Mouse (Mus musculus) forebrain, embryonic 16.5 days (tissue): ENCODE measurements at regions not wholly inside any gene's neighbourhood (a gene's known extent, or its start where the extent isn't known, plus 50 kb on each side); places are given as distances from the start of the nearest gene placed in this dataset.

ENCODE experiments used
- ATAC-seq: fragments of 200-750 bp; cut with Nextera tagmentation; 2 replicates; pipeline ENCODE4 v1.8.0; 2017; ENCODE audit warnings: mild to moderate bottlenecking, moderate library complexity
- H3K27ac ChIP-seq: fragments of 300-500 bp; sonication (generic); 2 replicates; pipeline ENCODE4 v1.5.1; 2014; ENCODE audit warnings: low read length, control low read depth
- H3K27me3 ChIP-seq: fragments of 300-500 bp; sonication (generic); replicated peaks from 2 replicates; pipeline ENCODE4 v1.6.1; 2014; ENCODE audit warnings: low read length; ENCODE audit not compliant: control insufficient read depth, insufficient read depth
- H3K36me3 ChIP-seq: fragments of 300-500 bp; sonication (generic); 2 replicates; pipeline ENCODE4 v1.6.1; 2014; ENCODE audit not compliant: control insufficient read depth, insufficient read depth
- H3K4me1 ChIP-seq: fragments of 300-500 bp; sonication (generic); replicated peaks from 2 replicates; pipeline ENCODE4 v1.6.1; 2014; ENCODE audit warnings: low read length; ENCODE audit not compliant: control insufficient read depth, insufficient read depth
- H3K4me2 ChIP-seq: fragments of 300-500 bp; sonication (generic); 2 replicates; pipeline ENCODE4 v1.6.1; 2014; ENCODE audit warnings: mild to moderate bottlenecking, low read length, control low read depth
- H3K4me3 ChIP-seq: fragments of 300-500 bp; sonication (generic); replicated peaks from 2 replicates; pipeline ENCODE4 v1.5.1; 2014; ENCODE audit warnings: mild to moderate bottlenecking, low read length, control low read depth
- H3K9ac ChIP-seq: fragments of 300-500 bp; sonication (generic); replicated peaks from 2 replicates; pipeline ENCODE4 v1.6.1; 2014; ENCODE audit warnings: low read depth, low read length, control low read depth
- H3K9me3 ChIP-seq: fragments of 300-500 bp; sonication (generic); 2 replicates; pipeline ENCODE4 v1.6.1; 2016; ENCODE audit warnings: low read length; ENCODE audit not compliant: control insufficient read depth
- WGBS: fragments of 180-500 bp; shearing (Covaris S2); extraction: QIAGEN DNeasy Blood & Tissue Kit; methylation state at CpG from one replicate; pipeline ENCODE4 v1.1.7; 2014; 5-methylcytosine and 5-hydroxymethylcytosine counted together

DNA sequence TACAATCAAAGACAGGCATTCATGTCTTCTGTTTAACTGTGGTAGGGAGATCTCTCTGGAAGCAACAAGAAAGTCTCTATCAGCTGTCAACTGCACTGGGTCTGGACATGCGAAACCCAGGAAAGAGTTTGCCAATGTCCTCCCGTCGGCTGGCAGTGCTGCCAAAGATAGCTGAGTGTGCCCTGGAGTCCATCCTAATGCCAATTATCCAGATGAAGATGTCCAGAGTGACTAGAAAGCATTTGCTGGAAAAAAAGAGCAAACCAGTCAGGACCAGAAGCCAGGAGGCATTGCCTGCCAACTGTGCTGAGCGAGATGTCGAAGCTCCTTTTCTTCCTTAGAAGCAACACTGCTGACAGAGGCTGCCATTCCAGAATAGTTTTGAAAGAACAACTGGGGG lies 167.6 kb upstream of the Hs3st3a1 start:
- H3K9me3 ChIP-seq: no peaks in the 10 kb centered on the region
- H3K36me3 ChIP-seq: no peaks in the 10 kb centered on the region
- no peak overlapping the region for H3K27ac ChIP-seq
- ATAC-seq: no peak
- H3K27me3 ChIP-seq: no peaks in the 10 kb centered on the region
- H3K4me1 ChIP-seq: no peaks in the 10 kb centered on the region
- H3K4me3 ChIP-seq: no peak overlapping the region
- H3K9ac ChIP-seq: no peak overlapping the region
- no peak overlapping the region for H3K4me2 ChIP-seq
- WGBS: 67% methylated on average over 5 of the region's 5 CpGs

DNA sequence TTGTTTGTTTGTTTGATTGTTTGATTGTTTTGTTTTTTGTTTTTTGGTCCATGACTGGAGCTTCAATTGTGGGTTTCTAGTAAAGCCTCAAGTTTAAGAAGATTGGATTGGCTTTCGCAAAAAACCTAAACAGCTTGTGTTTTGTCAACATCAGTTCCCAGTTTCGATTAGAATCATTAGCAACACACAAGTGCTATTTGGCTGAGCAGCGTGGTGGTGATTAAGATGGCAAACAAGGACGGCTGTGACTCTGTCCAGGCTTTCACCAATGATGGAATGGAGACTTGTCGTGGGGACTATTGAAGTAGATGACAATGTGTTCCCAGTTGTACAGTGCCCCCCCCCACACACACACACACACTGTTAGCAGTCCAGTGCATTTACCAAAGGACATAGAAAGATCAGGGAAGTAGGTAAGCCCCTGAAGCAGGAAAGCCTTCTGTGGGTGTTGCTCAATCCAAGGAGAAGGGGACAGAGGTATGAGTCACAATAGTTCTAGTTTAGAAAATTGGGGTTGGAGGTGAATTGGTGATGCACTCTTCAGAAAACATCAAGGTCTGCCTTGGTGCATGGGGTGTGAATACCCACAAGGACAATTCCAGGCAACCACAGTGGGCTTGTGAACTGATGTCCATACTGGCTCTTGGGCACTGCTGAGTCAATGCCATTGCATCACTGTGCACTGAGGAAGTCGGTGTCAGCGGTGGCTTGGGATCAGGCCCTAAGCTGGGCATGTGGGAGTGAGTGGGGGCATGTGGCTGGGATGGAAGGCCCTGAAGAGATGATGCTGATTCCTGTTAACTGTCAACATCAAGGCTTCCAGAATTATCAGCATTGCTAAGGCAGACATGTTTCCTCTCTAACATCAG lies 174.5 kb upstream of the Cox10 start:
- Histone ChIP-seq H3K27me3 (peaks cover 4% of the 10 kb centered on the region; the same call in 1 of the 2 replicates), H3K27ac (no peak overlapping the region), H3K36me3 (no peaks in the 10 kb centered on the region), H3K9ac (no peak overlapping the region), H3K4me3 (no peak overlapping the region), H3K4me2 (no peak overlapping the region), H3K4me1 (no peaks in the 10 kb centered on the region), H3K9me3 (no peaks in the 10 kb centered on the region)
- 55% methylated on average over 7 of the region's 7 CpGs for WGBS
- ATAC-seq: no peak

DNA sequence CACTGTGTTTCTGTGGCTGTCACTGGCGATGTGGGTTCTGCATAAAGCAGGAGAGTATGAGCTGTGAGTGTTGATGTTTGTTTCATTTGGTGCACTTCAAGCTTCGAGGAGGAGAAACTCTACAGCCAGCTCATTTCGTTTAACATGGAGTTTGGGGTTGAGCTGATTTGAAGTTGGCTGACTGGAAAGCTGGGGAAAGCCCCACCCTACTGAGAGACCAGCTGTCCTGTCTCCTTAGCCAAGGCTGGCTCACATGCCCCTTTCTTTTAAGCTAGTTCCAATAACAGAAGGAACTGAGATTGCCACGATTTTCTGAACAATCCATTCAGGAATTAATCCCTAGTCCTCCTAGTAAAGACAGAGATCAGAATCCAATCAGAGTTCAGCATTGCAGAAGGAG lies 157.6 kb upstream of the Cox10 start:
- WGBS: 66% methylated on average over 4 of the region's 4 CpGs

DNA sequence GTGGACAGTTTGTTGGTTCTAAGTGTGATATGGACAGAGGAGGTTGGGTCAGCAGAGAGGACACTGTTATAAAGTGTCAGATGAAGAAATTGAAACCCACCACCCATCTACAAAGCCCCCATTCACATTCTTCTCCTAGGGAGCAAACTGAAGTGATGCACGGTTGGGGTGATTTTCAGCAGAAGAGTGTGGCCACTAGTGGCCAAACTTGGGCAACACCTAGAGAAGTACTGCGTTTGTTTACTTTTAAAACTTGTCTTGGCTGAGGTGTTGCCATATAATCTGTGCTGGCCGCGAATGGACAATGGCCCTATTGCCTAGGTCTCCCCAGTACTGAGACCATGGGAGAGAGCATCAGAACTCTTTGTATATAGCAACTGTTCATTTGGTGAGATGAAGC lies 150.8 kb upstream of the Cox10 start:
- Histone ChIP-seq H3K4me2 (no peak overlapping the region), H3K27ac (no peak overlapping the region), H3K9me3 (no peaks in the 10 kb centered on the region), H3K27me3 (no peaks in the 10 kb centered on the region), H3K9ac (no peak overlapping the region), H3K4me1 (no peaks in the 10 kb centered on the region), H3K36me3 (no peaks in the 10 kb centered on the region), H3K4me3 (no peak overlapping the region)
- ATAC-seq: no peak
- 80% methylated on average over 4 of the region's 4 CpGs for WGBS

More for the DNA sequence above, 157.6 kb upstream of the Cox10 start:
- Histone ChIP-seq H3K9me3 (no peaks in the 10 kb centered on the region), H3K36me3 (no peaks in the 10 kb centered on the region), H3K4me2 (no peak overlapping the region), H3K4me1 (no peaks in the 10 kb centered on the region), H3K4me3 (no peak overlapping the region), H3K27ac (no peak overlapping the region), H3K27me3 (no peaks in the 10 kb centered on the region), H3K9ac (no peak overlapping the region)
- ATAC-seq: no peak

DNA sequence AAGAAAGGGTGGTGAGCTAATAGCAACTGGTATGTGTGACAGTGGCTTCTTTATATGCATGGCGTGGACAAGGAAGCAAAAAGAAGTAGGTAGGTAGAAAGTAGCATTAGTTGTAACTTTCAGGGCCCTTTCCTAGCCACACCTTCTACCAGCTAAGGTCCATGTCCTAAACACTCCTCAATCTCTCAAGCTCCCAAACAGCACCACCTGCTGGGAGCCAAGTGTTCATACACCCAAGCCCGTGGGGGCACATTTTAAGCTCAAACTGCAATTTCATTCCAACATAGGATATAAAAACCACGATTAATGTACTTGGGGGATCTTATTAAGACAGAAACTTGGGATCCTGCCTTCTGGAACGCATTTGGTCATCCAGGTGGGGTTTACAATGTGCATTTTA lies 141.6 kb upstream of the Cox10 start:
- no peak overlapping the region for H3K27ac ChIP-seq
- no peak overlapping the region for H3K9ac ChIP-seq
- no peaks in the 10 kb centered on the region for H3K9me3 ChIP-seq
- no peaks in the 10 kb centered on the region for H3K36me3 ChIP-seq
- 94% methylated on average over 4 of the region's 4 CpGs for WGBS
- H3K4me3 ChIP-seq: no peak overlapping the region
- no peaks in the 10 kb centered on the region for H3K4me1 ChIP-seq
- H3K4me2 ChIP-seq: no peak overlapping the region
- no peak for ATAC-seq
- H3K27me3 ChIP-seq: no peaks in the 10 kb centered on the region

DNA sequence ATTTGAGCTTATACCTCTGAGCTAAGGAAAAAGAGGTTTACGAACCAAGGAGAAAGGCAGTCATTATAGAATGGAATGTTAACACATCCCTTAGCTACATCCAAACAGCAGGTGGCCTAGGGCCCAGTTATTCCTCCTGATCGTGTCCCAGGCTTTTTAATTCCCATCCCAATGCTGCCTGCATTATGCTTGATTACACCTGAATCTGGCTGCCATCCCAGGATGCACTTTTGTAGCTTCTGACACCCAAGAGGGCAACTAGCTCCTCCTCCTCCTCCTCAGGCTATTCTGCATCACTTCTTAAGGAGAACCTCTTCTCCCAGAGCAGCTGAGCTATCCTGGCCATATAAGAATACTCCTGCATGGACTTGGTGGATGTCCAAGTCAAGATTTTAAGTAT lies 137.9 kb upstream of the Cox10 start:
- ATAC-seq: no peak
- H3K4me2 ChIP-seq: no peak overlapping the region
- H3K9me3 ChIP-seq: no peaks in the 10 kb centered on the region
- H3K9ac ChIP-seq: no peak overlapping the region
- no peaks in the 10 kb centered on the region for H3K4me1 ChIP-seq
- no peaks in the 10 kb centered on the region for H3K27me3 ChIP-seq
- WGBS: 11% methylated on average over 2 of the region's 2 CpGs
- H3K36me3 ChIP-seq: no peaks in the 10 kb centered on the region
- H3K27ac ChIP-seq: no peak overlapping the region
- H3K4me3 ChIP-seq: no peak overlapping the region

DNA sequence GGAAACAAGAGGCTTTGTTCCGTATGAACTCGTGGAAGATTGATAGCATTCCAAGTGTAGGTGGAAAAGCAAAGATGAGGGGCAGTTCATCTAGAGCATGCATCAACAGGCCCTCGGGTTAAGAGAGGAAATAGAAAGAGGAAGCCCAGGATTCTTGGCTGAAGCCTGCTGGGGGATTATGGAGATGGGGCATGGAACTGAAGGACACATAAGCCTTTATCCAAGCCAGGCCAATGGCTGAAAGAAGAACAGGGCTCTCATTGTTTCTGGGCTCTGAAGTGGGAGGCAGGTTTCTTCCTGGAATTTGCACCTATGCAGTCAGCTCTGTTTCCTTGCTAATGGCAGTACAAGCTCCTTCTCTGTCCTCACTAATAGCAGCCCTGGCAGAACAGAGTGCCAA lies 131.6 kb upstream of the Cox10 start:
- H3K9me3 ChIP-seq: no peaks in the 10 kb centered on the region
- H3K36me3 ChIP-seq: no peaks in the 10 kb centered on the region
- peaks cover 3% of the 10 kb centered on the region; the same call in 1 of the 2 replicates for H3K4me1 ChIP-seq
- H3K27me3 ChIP-seq: no peaks in the 10 kb centered on the region
- no peak overlapping the region for H3K4me2 ChIP-seq
- no peak overlapping the region for H3K9ac ChIP-seq
- ATAC-seq: no peak
- no peak overlapping the region for H3K27ac ChIP-seq
- H3K4me3 ChIP-seq: no peak overlapping the region
- 66% methylated on average over 3 of the region's 3 CpGs for WGBS

DNA sequence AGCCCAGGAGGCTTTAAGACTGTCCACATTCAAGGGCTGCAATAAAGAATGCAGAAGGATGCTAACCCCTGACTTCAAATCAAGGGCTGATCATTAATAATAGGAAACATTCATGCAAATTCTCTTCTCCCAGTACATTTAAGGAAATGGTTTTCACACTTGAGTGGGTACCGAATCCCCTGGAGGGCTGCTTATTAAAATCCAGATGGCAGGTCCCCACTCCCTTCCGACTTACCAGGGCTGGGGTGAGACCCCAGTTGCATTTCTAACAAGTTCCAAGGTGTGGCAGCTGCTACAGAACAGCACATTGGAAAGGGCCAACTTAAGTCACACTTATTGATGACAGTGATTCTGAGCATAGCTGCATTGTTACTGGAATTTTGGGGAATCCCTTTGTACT lies 129.0 kb upstream of the Cox10 start:
- Histone ChIP-seq H3K27ac (no peak overlapping the region), H3K9me3 (no peaks in the 10 kb centered on the region), H3K4me2 (no peak overlapping the region), H3K27me3 (no peaks in the 10 kb centered on the region), H3K4me1 (peaks cover 3% of the 10 kb centered on the region; the same call in 1 of the 2 replicates), H3K9ac (no peak overlapping the region), H3K36me3 (no peaks in the 10 kb centered on the region), H3K4me3 (no peak overlapping the region)
- 17% methylated on average over 2 of the region's 2 CpGs for WGBS
- ATAC-seq: no peak

DNA sequence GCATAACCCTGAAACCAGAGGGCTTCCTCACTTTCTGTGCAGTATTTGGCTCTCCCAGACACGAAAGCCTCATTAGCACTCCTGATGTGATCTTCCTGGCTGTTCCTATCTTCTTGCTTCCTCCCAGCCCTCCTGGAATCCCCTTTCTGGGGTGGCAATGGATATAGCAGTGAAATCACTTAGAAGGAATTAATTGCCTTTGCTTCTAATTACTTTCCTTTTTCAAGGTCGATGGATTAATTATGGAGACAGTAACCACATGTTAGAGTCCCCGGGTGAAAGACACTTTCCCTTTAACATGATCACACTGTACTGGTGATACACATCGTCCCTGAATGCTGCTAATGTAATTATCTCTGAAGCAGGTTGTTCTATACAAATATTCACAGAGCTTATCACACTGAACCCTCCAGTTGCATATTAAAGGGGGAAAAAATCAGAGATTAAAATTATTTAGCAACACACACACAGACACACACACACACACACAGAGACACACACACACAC lies 128.1 kb upstream of the Cox10 start:
- no peak overlapping the region for H3K27ac ChIP-seq
- H3K4me1 ChIP-seq: peaks cover 3% of the 10 kb centered on the region; the same call in 1 of the 2 replicates
- ATAC-seq: no peak
- H3K4me2 ChIP-seq: no peak overlapping the region
- no peaks in the 10 kb centered on the region for H3K27me3 ChIP-seq
- H3K9me3 ChIP-seq: no peaks in the 10 kb centered on the region
- no peaks in the 10 kb centered on the region for H3K36me3 ChIP-seq
- no peak overlapping the region for H3K4me3 ChIP-seq
- WGBS: 16% methylated on average over 4 of the region's 4 CpGs
- no peak overlapping the region for H3K9ac ChIP-seq
